Mouse (Mus musculus) C2C12 (cell line): ENCODE measurements around the gene Orm1. TPM values are rescaled to one million over a fixed set of nuclear protein-coding genes. Genes with fewer than 3 reads are reported as not detected.
A peak's percentile ranks its signal among the peaks of the same experiment; 100 is the strongest.
"Not testable (repeated sequence)": the region's sequence is repeated elsewhere in the genome, so short reads cannot be mapped to it uniquely, and the experiment has no call there.

Source experiments
- H3K27me3 ChIP-seq: one replicate; pipeline ENCODE4 v1.6.1; 2011; ENCODE audit not compliant: control insufficient read depth, insufficient read depth, insufficient read length
- H3K36me3 ChIP-seq: one replicate; pipeline ENCODE4 v1.6.1; 2011; ENCODE audit not compliant: control insufficient read depth, insufficient read depth
- H3K4me3 ChIP-seq: one replicate; pipeline ENCODE4 v1.5.1; 2011; ENCODE audit warnings: mild to moderate bottlenecking, control low read depth; ENCODE audit not compliant: poor library complexity, insufficient read depth, severe bottlenecking
- H3K79me2 ChIP-seq: one replicate; pipeline ENCODE4 v1.6.1; 2011; ENCODE audit not compliant: control insufficient read depth, insufficient read depth
- H3K79me3 ChIP-seq: one replicate; pipeline ENCODE4 v1.6.1; 2011; ENCODE audit warnings: low read depth, control low read depth
- H3ac ChIP-seq: one replicate; pipeline ENCODE3; 2011; ENCODE audit warnings: low read depth; ENCODE audit not compliant: control insufficient read depth, insufficient read length
- CEBPB ChIP-seq: IDR thresholded peaks from one replicate; pipeline ENCODE4 v1.6.1; 2011; ENCODE audit warnings: low read depth, mild to moderate bottlenecking, control low read depth, moderate library complexity
- CTCF ChIP-seq: IDR thresholded peaks from one replicate; pipeline ENCODE4 v1.5.1; 2011; ENCODE audit not compliant: control insufficient read depth, insufficient read depth, insufficient read length
- FOSL1 ChIP-seq: IDR thresholded peaks from one replicate; pipeline ENCODE4 v1.8.0; 2011; ENCODE audit warnings: mild to moderate bottlenecking, low read length; ENCODE audit not compliant: poor library complexity, insufficient read depth, severe bottlenecking
- MAX ChIP-seq: IDR thresholded peaks from one replicate; pipeline ENCODE4 v1.6.1; 2011; ENCODE audit warnings: mild to moderate bottlenecking, control low read depth
- MYOD1 ChIP-seq: IDR thresholded peaks from one replicate; pipeline ENCODE4 v1.6.1; 2011; ENCODE audit warnings: low read depth; ENCODE audit not compliant: control insufficient read depth, insufficient read length
- MYOG ChIP-seq: IDR thresholded peaks from one replicate; pipeline ENCODE4 v1.6.1; 2011; ENCODE audit not compliant: control insufficient read depth, insufficient read length; ENCODE audit errors: extremely low read depth
- USF1 ChIP-seq: IDR thresholded peaks from one replicate; pipeline ENCODE4 v1.6.1; 2011; ENCODE audit warnings: low read depth, mild to moderate bottlenecking, control low read depth, moderate library complexity
- polyA plus RNA-seq: library from polyadenylated mRNA; unstranded; fragments of >200 nt; fragmentation: generic; extraction: Trizol; gene quantifications from one replicate; pipeline ENCODE4 v1.2.1, GENCODE M21; 2012; ENCODE audit warnings: missing spikeins

Orm1 gene
- polyA plus RNA-seq, 1 experiment: 0.05 TPM

DNA sequence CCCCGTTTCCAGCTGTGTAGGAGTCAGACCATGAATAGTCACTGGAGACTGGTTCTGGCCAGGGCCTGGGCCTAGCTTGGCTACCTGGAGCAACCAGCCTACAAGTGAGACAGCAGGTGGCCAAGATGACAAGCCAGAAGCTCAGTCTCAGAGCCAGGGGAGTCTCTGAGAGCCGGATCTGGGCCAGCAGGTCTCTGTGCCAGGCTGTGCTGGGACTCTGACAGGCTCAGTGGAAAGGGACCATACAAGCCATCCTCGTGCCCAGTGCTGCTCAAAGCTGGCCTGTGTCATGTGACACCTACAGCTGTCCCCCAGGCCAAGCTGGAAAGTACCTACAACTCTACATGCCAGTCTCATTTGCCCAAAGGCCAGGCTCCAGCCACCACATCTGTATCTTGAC is 36.0 kb upstream of the Orm1 start:
- Histone ChIP-seq H3K27me3 (peaks cover 20% of the 10 kb centered on the region), H3ac (no peak overlapping the region), H3K4me3 (no peak overlapping the region), H3K79me3 (no peaks in the 10 kb centered on the region), H3K36me3 (no peaks in the 10 kb centered on the region), H3K79me2 (no peaks in the 10 kb centered on the region)
- TF ChIP-seq FOSL1 (no peak), CTCF (no peak), CEBPB (no peak), MYOG (no peak), MAX (no peak), USF1 (no peak), MYOD1 (no peak)

DNA sequence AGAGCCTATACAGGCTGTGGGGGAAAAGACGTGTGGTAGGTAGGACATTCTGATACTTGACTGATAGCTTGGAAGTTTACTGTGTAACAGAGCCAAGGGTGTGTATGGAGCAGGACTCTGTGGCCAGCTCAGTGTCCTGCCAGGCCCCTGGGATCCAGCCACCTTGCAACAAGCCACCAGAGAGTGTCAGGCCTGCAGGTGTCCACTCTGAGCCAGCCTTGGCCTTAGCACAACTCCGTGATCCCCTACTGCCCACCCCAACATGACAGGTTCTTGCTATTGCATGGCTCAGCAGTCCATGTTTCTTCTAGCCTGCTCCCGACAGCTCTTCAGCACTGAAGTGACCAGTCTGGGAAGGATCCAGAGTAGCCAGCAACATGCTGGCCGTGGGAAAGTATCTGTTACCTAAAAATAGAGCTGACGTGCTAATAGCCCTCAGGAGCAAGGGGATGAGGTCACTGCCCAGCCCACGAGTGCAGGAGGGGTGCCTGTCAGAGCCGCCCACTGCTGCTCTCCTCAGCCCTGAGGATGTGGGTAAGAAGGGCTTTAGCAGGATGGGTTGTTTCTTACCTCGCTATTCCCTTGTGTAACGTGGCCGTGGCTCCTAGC is 34.0 kb upstream of the Orm1 start:
- Histone ChIP-seq H3K4me3 (no peak overlapping the region), H3ac (no peak overlapping the region), H3K79me2 (no peaks in the 10 kb centered on the region), H3K27me3 (peaks cover 6% of the 10 kb centered on the region), H3K79me3 (no peaks in the 10 kb centered on the region), H3K36me3 (no peaks in the 10 kb centered on the region)
- TF ChIP-seq FOSL1 (no peak), MYOG (no peak), MYOD1 (no peak), MAX (no peak), CEBPB (no peak), CTCF (no peak), USF1 (no peak)

GRCm38 (mm10) chr4:63311426-63311825 is 32.9 kb upstream of the Orm1 start:
- no peaks in the 10 kb centered on the region for H3K79me3 ChIP-seq
- H3K79me2 ChIP-seq: no peaks in the 10 kb centered on the region
- H3K27me3 ChIP-seq: peaks cover 3% of the 10 kb centered on the region
- no peak overlapping the region for H3K4me3 ChIP-seq
- no peaks in the 10 kb centered on the region for H3K36me3 ChIP-seq
- no peak overlapping the region for H3ac ChIP-seq
- TF ChIP-seq FOSL1 (no peak), CTCF (no peak), USF1 (peak; percentile 94)

GRCm38 (mm10) chr4:63314063-63314462 is 30.3 kb upstream of the Orm1 start:
- Histone ChIP-seq H3K79me3 (no peaks in the 10 kb centered on the region), H3K27me3 (peaks cover 5% of the 10 kb centered on the region), H3K4me3 (no peak overlapping the region), H3K79me2 (no peaks in the 10 kb centered on the region), H3K36me3 (no peaks in the 10 kb centered on the region), H3ac (no peak overlapping the region)
- TF ChIP-seq FOSL1 (no peak), CEBPB (no peak), MYOG (no peak), CTCF (no peak), MYOD1 (no peak), USF1 (no peak), MAX (no peak)

- Histone ChIP-seq H3K79me3 (no peaks in the 10 kb centered on the region), H3K4me3 (no peak overlapping the region), H3ac (no peak overlapping the region), H3K36me3 (no peaks in the 10 kb centered on the region), H3K79me2 (no peaks in the 10 kb centered on the region), H3K27me3 (peaks cover 5% of the 10 kb centered on the region)
- peak; percentile 90 for TF ChIP-seq MYOD1
- TF ChIP-seq CEBPB: no peak
- TF ChIP-seq FOSL1: no peak
- TF ChIP-seq MYOG: no peak
Observed at GRCm38 (mm10) chr4:63316076-63316746, 28.1 kb upstream of the Orm1 start.

GRCm38 (mm10) chr4:63319566-63319965 is 24.8 kb upstream of the Orm1 start:
- H3K36me3 ChIP-seq: not testable (repeated sequence)
- peak; percentile 46 for TF ChIP-seq CTCF

More at GRCm38 (mm10) chr4:63319566-63319965, 24.8 kb upstream of the Orm1 start:
- not testable (repeated sequence) for H3K79me3 ChIP-seq, H3K27me3 ChIP-seq, H3K79me2 ChIP-seq, H3ac ChIP-seq, H3K4me3 ChIP-seq
